Mouse (Mus musculus) liver, postnatal 0 days (tissue): Measurements from ENCODE around the gene Rere. TPM values are rescaled to one million over a fixed set of nuclear protein-coding genes. Genes with fewer than 3 reads are reported as not detected.

Source experiments
- ATAC-seq: fragments of 200-750 bp; cut with Nextera tagmentation; 2 replicates; pipeline ENCODE4 v1.8.0; 2017; ENCODE audit warnings: mild to moderate bottlenecking, moderate library complexity
- DNase-seq: peaks from one replicate; pipeline ENCODE4 v3.0.0-alpha.2; 2016
- H3K27ac ChIP-seq: fragments of 300-500 bp; sonication (generic); 2 replicates; pipeline ENCODE4 v1.5.1; 2014; ENCODE audit warnings: antibody characterized with exemption, moderate library complexity, mild to moderate bottlenecking, low read depth
- H3K27me3 ChIP-seq: fragments of 300-500 bp; sonication (generic); 2 replicates; pipeline ENCODE4 v1.6.1; 2014; ENCODE audit warnings: low read length, control low read depth, mixed read lengths; ENCODE audit not compliant: insufficient read depth
- H3K36me3 ChIP-seq: fragments of 300-500 bp; sonication (generic); replicated peaks from 2 replicates; pipeline ENCODE4 v1.6.1; 2014; ENCODE audit warnings: mild to moderate bottlenecking, control low read depth, low read length, moderate library complexity, mixed read lengths; ENCODE audit not compliant: insufficient read depth
- H3K4me1 ChIP-seq: fragments of 300-500 bp; sonication (generic); 2 replicates; pipeline ENCODE4 v1.6.1; 2014; ENCODE audit warnings: antibody characterized with exemption, mild to moderate bottlenecking, control low read depth; ENCODE audit not compliant: insufficient read depth
- H3K4me2 ChIP-seq: fragments of 300-500 bp; sonication (generic); 2 replicates; pipeline ENCODE4 v1.6.1; 2014; ENCODE audit warnings: low read depth, mild to moderate bottlenecking, low read length, moderate library complexity, mixed read lengths
- H3K4me3 ChIP-seq: fragments of 300-500 bp; sonication (generic); 2 replicates; pipeline ENCODE4 v1.5.1; 2014; ENCODE audit warnings: low read depth, low read length
- H3K9ac ChIP-seq: fragments of 300-500 bp; sonication (generic); replicated peaks from 2 replicates; pipeline ENCODE4 v1.6.1; 2014; ENCODE audit warnings: mild to moderate bottlenecking, moderate library complexity
- H3K9me3 ChIP-seq: fragments of 300-500 bp; sonication (generic); 2 replicates; pipeline ENCODE4 v1.6.1; 2016; ENCODE audit warnings: mild to moderate bottlenecking, control low read depth, low read length, mixed read lengths
- CTCF ChIP-seq: sonication (generic); IDR thresholded peaks from 2 replicates; pipeline ENCODE4 v1.5.1; 2016; ENCODE audit warnings: antibody characterized with exemption, low read depth
- EP300 ChIP-seq: IDR thresholded peaks from 2 replicates; pipeline ENCODE4 v1.6.1; 2016; ENCODE audit warnings: antibody characterized with exemption, low read depth, mild to moderate bottlenecking
- WGBS: fragments of 180-500 bp; shearing (Covaris S2); extraction: QIAGEN DNeasy Blood & Tissue Kit; methylation state at CpG from one replicate; pipeline ENCODE4 v1.1.7; 2014; ENCODE audit not compliant: insufficient replicate concordance; 5-methylcytosine and 5-hydroxymethylcytosine counted together
- polyA plus RNA-seq: library from polyadenylated mRNA; unstranded; fragments of >200 nt; fragmentation: Nextera tagmentation; extraction: Ambion mirVana; gene quantifications from 2 replicates; pipeline ENCODE4 v1.2.1, GENCODE M21; 2015

Rere gene
- polyA plus RNA-seq, 1 experiment from 2014 or later, result 4.3 TPM

DNA sequence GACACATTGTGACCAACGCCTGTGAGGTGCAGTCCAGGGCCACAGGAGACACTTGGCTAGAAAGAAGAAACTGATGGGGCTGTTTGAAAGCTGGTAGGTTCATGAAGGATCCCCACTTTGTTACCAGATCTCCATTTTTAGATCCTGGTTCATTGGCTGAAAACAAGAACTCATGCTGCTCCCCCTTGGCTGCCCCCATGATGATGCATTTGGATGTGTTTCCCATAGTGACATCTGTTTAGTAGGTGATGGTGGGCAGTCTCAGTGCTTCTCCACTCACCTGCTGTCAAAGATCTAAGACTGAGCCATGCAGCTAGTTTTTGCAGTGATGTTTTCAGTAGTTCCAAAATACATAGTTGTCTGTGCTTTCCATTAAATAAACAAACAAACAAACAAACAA lies 247.0 kb downstream of the Rere start:
- TF ChIP-seq CTCF (no peak), EP300 (no peak)
- WGBS, result 88% methylated on average over 1 of the region's 1 CpGs
- no peak for ATAC-seq
- Histone ChIP-seq H3K36me3 (peaks cover 17% of the 10 kb centered on the region), H3K27ac (no peak overlapping the region), H3K9me3 (no peaks in the 10 kb centered on the region), H3K27me3 (no peaks in the 10 kb centered on the region), H3K4me3 (no peak overlapping the region), H3K4me1 (peaks cover 10% of the 10 kb centered on the region), H3K9ac (no peak overlapping the region), H3K4me2 (no peak overlapping the region)
- DNase-seq, result no peak

DNA sequence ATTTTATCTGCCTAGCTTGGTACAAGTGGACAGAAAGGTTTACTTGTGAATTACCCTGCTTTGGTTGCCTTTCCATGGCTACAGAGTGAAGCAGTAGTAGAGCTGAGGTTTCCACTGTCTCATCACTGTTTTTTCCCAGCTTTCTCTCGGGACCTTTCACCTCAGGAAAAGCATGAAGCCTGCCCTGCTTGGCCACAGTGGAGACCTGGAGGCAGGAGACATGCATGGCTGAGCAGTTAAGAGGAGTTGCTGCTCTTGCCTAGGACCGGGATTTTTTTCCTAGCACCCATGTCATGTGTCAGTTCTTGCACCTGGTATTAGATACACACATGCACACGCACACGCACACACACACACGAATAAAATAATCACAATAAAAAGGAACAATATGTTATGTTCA lies 247.4 kb downstream of the Rere start:
- 81% methylated on average over 5 of the region's 5 CpGs for WGBS
- H3K36me3 ChIP-seq, result peaks cover 16% of the 10 kb centered on the region
- TF ChIP-seq CTCF (no peak), EP300 (no peak)
- ATAC-seq (no peak), DNase-seq (no peak)
- no peak overlapping the region for H3K4me3 ChIP-seq
- no peak overlapping the region for H3K4me2 ChIP-seq
- H3K9me3 ChIP-seq, result no peaks in the 10 kb centered on the region
- no peaks in the 10 kb centered on the region for H3K27me3 ChIP-seq
- peaks cover 5% of the 10 kb centered on the region; the same call in 1 of the 2 replicates for H3K4me1 ChIP-seq
- H3K27ac ChIP-seq, result no peak overlapping the region
- H3K9ac ChIP-seq, result no peak overlapping the region

DNA sequence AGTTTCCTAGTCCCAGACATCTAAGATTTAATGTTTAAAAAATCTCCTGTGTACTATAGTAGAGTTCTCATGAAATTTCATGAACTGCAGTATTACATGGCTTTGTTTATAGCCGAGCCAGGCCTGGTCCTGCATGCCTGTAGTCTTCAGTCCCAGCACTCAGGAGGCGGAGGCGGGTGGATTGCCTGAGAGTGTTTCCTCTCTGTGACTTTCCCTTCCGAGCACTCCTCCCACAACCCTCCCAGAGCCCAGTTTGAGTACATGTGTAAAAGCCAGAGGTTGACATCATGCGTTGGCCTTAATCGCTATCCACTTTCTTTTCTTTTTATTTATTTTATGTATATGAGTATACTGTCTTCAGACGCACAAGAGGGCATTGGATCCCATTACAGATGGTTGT lies 250.4 kb downstream of the Rere start:
- Histone ChIP-seq H3K4me1 (no peaks in the 10 kb centered on the region), H3K4me2 (no peak overlapping the region), H3K9ac (no peak overlapping the region), H3K9me3 (no peaks in the 10 kb centered on the region), H3K27ac (no peak overlapping the region), H3K27me3 (no peaks in the 10 kb centered on the region), H3K4me3 (no peak overlapping the region), H3K36me3 (peaks cover 11% of the 10 kb centered on the region; the same call in 1 of the 2 replicates)
- TF ChIP-seq CTCF (no peak), EP300 (no peak)
- DNase-seq, result no peak
- 89% methylated on average over 7 of the region's 7 CpGs for WGBS
- no peak for ATAC-seq

DNA sequence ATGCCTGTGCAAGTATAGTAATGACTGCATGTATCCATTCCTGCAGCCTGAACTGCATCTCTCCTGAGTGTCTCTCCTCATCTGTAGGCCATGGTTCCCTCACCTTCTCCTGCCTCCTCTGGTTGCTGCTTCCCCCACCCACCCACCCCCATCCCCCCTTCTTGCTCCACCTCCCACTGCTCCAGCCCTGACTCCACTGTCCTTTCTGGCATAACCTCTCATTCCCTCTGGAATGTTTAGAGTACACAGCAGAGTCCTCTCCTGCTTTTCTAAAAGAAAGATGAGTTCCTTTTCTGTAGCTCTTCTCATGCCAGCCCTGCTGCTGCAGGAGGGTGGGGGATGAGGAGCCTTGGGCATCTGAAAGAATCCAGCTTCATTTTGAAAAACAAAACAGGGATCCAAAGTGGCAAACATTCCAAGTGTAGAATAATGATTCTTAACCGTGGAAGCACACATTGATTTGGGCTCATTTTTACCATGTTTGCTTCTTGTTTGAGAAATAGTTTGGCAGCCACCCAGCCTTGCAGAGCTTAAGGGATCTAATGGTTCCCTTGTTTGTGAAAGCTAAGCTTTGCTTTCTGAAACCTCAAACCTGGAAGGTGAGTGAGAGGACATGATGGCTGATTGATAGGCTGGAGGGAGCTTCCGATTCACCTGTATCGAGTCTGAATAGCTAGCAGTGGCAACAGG lies 255.5 kb downstream of the Rere start:
- Histone ChIP-seq H3K27ac (peak overlapping the region; percentile 19), H3K27me3 (no peaks in the 10 kb centered on the region), H3K9ac (no peak overlapping the region), H3K4me3 (no peak overlapping the region), H3K4me2 (no peak overlapping the region), H3K36me3 (0 out of 2 replicates have a peak, but pooled peaks cover 6% of the 10 kb centered on the region), H3K9me3 (no peaks in the 10 kb centered on the region), H3K4me1 (no peaks in the 10 kb centered on the region)
- peak; percentile 32 for DNase-seq
- TF ChIP-seq EP300 (no peak), CTCF (no peak)
- WGBS, result 80% methylated on average over 3 of the region's 3 CpGs
- no peak for ATAC-seq

DNA sequence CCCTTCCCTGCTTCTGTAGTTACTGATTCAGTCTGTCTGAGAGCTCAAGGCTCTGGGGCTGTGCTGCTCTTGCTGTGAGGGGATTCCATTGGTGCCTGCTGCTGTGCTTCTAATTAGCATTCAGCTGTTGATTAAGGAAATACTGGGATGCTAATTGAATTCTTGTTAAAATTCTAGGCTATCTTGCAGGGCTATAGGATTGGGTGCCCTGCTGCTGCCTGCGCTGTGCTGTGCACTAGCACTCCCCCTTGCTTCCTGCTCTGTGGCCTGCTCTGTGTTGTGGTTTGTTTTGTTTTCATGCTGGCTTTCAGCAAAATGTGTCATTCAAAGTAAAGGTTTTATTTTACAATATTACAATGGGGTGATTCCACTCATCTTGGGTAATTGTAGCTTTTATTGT lies 258.4 kb downstream of the Rere start:
- WGBS, result 83% methylated on average over 1 of the region's 1 CpGs
- Histone ChIP-seq H3K4me3 (no peak overlapping the region), H3K36me3 (0 out of 2 replicates have a peak, but pooled peaks cover 4% of the 10 kb centered on the region), H3K4me1 (peaks cover 7% of the 10 kb centered on the region), H3K9ac (no peak overlapping the region), H3K9me3 (no peaks in the 10 kb centered on the region), H3K4me2 (no peak overlapping the region), H3K27me3 (no peaks in the 10 kb centered on the region), H3K27ac (no peak overlapping the region)
- ATAC-seq (no peak), DNase-seq (no peak)
- TF ChIP-seq EP300 (no peak), CTCF (no peak)

DNA sequence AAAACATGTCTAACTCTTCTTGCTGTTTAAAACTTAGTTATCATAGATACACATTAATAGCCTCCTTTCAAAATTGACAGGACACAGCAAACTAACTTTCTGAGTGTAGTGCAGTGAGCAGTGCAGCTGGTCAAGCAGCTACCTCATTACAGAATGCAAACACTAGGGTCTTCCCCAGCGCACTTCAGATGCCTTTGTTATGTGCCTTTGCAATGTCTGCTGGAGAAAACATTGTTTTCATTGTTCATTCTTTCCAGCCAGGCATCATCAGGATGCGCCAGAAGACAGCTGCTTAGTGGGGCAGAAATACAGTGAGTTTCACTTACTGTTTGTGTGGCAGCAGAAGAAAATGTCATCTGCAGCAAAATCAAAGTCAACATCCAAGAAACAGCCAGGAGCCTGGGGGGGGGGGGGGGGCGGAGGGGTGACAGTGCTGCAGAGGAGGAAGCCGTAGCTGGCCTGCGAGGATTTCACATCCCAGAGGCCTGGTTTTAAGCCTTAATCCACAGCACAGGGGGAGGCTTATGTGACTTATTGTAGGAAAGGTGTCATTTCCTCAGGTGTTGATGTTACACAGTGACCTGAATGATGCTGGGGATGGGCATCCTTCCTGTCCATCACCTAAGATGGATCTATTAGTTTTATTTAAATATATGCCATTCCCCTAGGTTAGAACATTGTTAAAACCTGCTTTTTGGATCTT lies 259.1 kb downstream of the Rere start:
- TF ChIP-seq CTCF (no peak), EP300 (no peak)
- 0 out of 2 replicates have a peak, but pooled peaks cover 2% of the 10 kb centered on the region for H3K36me3 ChIP-seq
- H3K27ac ChIP-seq, result no peak overlapping the region
- H3K9me3 ChIP-seq, result no peaks in the 10 kb centered on the region
- H3K4me2 ChIP-seq, result no peak overlapping the region
- WGBS, result 75% methylated on average over 5 of the region's 5 CpGs
- no peaks in the 10 kb centered on the region for H3K27me3 ChIP-seq
- no peak overlapping the region for H3K4me3 ChIP-seq
- peaks cover 7% of the 10 kb centered on the region for H3K4me1 ChIP-seq
- ATAC-seq (no peak), DNase-seq (no peak)
- no peak overlapping the region for H3K9ac ChIP-seq
